Mouse (Mus musculus) erythroblast, embryonic 14.5 days (primary cell): ENCODE measurements around the gene Lgi4.

Experiments used
- GATA1 ChIP-seq: IDR thresholded peaks from 2 replicates; pipeline ENCODE4 v1.6.1; 2012; ENCODE audit warnings: low read length, inconsistent platforms, mixed read lengths
- TAL1 ChIP-seq: IDR thresholded peaks from 3 replicates; pipeline ENCODE4 v1.6.1; 2012; ENCODE audit warnings: low read length, inconsistent platforms, mixed read lengths

DNA sequence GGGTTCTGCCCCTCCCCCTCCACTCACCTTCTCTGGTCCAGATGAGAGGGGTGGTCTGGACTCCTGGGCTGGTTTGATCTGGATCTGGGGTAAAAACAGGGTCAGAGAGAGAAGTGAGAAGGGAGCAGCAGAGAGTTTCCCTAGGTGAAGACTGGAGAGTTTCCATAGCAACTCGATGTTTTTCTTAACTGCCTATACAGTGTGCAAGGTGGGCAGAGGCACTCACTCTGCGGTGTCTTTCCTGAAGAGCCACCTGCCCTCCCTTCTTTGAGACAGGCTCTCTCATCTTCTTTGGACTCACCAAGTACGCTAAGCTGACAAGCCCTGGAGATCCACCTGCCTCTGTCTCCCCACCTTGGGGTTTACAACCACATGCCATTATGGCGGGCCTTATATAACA, 20.1 kb upstream of the Lgi4 start:
- TF ChIP-seq GATA1 (no peak), TAL1 (no peak)
